In genomic region chr9:102371036-102371770, GRCm38 (mm10) we compare ENCODE assay signal across 26 mouse cellular contexts. TPM values are rescaled to one million over a fixed set of nuclear protein-coding genes. Genes with fewer than 3 reads are reported as not detected.
DNase-seq lines count a peak whose midpoint lies in the region; ATAC-seq and TF ChIP-seq lines count a peak whose summit lies in the region.
"Had no signal": no experiment of that assay in that cellular context is flagged by ENCODE, and none has a peak within 500 bp of the region (broad histone marks: within the 10 kb centered on the region; RNA-seq: fewer than 3 reads in every experiment).

No protein-coding gene starts in this region.

- H3K9ac ChIP-seq in embryonic facial prominence, embryonic 11.5 days (replicated peaks; ENCODE audit: low read length) = no peak overlapping the region
- no peak overlapping the region for H3K9ac ChIP-seq in hindbrain, postnatal 0 days (replicated peaks; ENCODE audit: low read length)
- H3K9ac ChIP-seq in hindbrain, embryonic 12.5 days = no peak overlapping the region
- no peak overlapping the region for H3K9ac ChIP-seq in embryonic facial prominence, embryonic 13.5 days
- no peak overlapping the region for H3K9ac ChIP-seq in intestine, embryonic 15.5 days
- H3K9ac ChIP-seq: forebrain, embryonic 12.5 days; hindbrain, embryonic 14.5 days; limb, embryonic 12.5 days; liver, embryonic 12.5 days had no signal

- DNase-seq in embryonic facial prominence, embryonic 11.5 days (ENCODE audit: low spot score) = peak; percentile 10
- DNase-seq in embryonic facial prominence, embryonic 10.5 days (ENCODE audit: low spot score) = no peak
- DNase-seq in hindbrain, postnatal 0 days (ENCODE audit: low spot score) = no peak
- peak; percentile 3 for DNase-seq in 416B (ENCODE audit: low read depth)
- DNase-seq in spleen, postnatal 14 days (ENCODE audit: low spot score in 2 of 2) = no peak
- DNase-seq: adrenal gland, postnatal 25 days; cerebellum, adult 9-11 months; gastrocnemius, postnatal 14 days; heart, adult 18-20 months; heart, postnatal 36 days; kidney, adult 9 months; kidney, postnatal 14 days; lung, adult 18-20 months had no signal

- no peaks in the 10 kb centered on the region for H3K27me3 ChIP-seq in embryonic facial prominence, embryonic 11.5 days (ENCODE audit: control insufficient read depth, insufficient read depth, low read length)
- H3K27me3 ChIP-seq in embryonic facial prominence, embryonic 10.5 days (replicated peaks; ENCODE audit: low read depth, poor library complexity, severe bottlenecking) = no peaks in the 10 kb centered on the region
- no peaks in the 10 kb centered on the region for H3K27me3 ChIP-seq in hindbrain, postnatal 0 days (ENCODE audit: insufficient read depth, low read length)
- H3K27me3 ChIP-seq in hindbrain, embryonic 12.5 days = no peaks in the 10 kb centered on the region
- no peaks in the 10 kb centered on the region for H3K27me3 ChIP-seq in embryonic facial prominence, embryonic 13.5 days
- H3K27me3 ChIP-seq in intestine, embryonic 15.5 days (replicated peaks) = no peaks in the 10 kb centered on the region
- H3K27me3 ChIP-seq: forebrain, embryonic 12.5 days; limb, embryonic 12.5 days; liver, embryonic 12.5 days; megakaryocyte, embryonic 14.5 days had no signal

- no peaks in the 10 kb centered on the region for H3K4me1 ChIP-seq in embryonic facial prominence, embryonic 11.5 days (ENCODE audit: control insufficient read depth, insufficient read depth, low read length)
- 0 out of 2 replicates have a peak, but pooled peaks cover 3% of the 10 kb centered on the region for H3K4me1 ChIP-seq in embryonic facial prominence, embryonic 10.5 days
- H3K4me1 ChIP-seq in hindbrain, postnatal 0 days (ENCODE audit: insufficient read depth, low read length) = no peaks in the 10 kb centered on the region
- H3K4me1 ChIP-seq in hindbrain, embryonic 12.5 days = peaks cover 3% of the 10 kb centered on the region; the same call in 1 of the 2 replicates
- H3K4me1 ChIP-seq in embryonic facial prominence, embryonic 13.5 days = peaks cover 15% of the 10 kb centered on the region
- H3K4me1 ChIP-seq in intestine, embryonic 15.5 days (replicated peaks) = no peaks in the 10 kb centered on the region
- H3K4me1 ChIP-seq: forebrain, embryonic 12.5 days; liver, embryonic 12.5 days; megakaryocyte, embryonic 14.5 days had no signal

- TF ChIP-seq CTCF in hindbrain, postnatal 0 days (IDR thresholded peaks at IDR 0.05; ENCODE audit: low read depth) = 0 out of 2 replicates have a peak, but pooled peaks have one; percentile 17

- no peak overlapping the region for H3K4me3 ChIP-seq in embryonic facial prominence, embryonic 11.5 days (ENCODE audit: low read depth, low read length)
- no peak overlapping the region for H3K4me3 ChIP-seq in embryonic facial prominence, embryonic 10.5 days
- H3K4me3 ChIP-seq in hindbrain, postnatal 0 days (ENCODE audit: low read length) = no peak overlapping the region
- no peak overlapping the region for H3K4me3 ChIP-seq in hindbrain, embryonic 12.5 days
- no peak overlapping the region for H3K4me3 ChIP-seq in embryonic facial prominence, embryonic 13.5 days
- no peak overlapping the region for H3K4me3 ChIP-seq in intestine, embryonic 15.5 days (replicated peaks)
- H3K4me3 ChIP-seq: forebrain, embryonic 12.5 days; limb, embryonic 12.5 days; liver, embryonic 12.5 days; megakaryocyte, embryonic 14.5 days had no signal

- no peaks in the 10 kb centered on the region for H3K36me3 ChIP-seq in embryonic facial prominence, embryonic 11.5 days (replicated peaks; ENCODE audit: control insufficient read depth, insufficient read depth, low read depth, low read length)
- no peaks in the 10 kb centered on the region for H3K36me3 ChIP-seq in embryonic facial prominence, embryonic 10.5 days (replicated peaks)
- no peaks in the 10 kb centered on the region for H3K36me3 ChIP-seq in hindbrain, postnatal 0 days (ENCODE audit: insufficient read depth, low read length)
- H3K36me3 ChIP-seq in hindbrain, embryonic 12.5 days = no peaks in the 10 kb centered on the region
- H3K36me3 ChIP-seq in embryonic facial prominence, embryonic 13.5 days = no peaks in the 10 kb centered on the region
- H3K36me3 ChIP-seq in intestine, embryonic 15.5 days = no peaks in the 10 kb centered on the region
- H3K36me3 ChIP-seq: forebrain, embryonic 12.5 days; limb, embryonic 12.5 days; liver, embryonic 12.5 days had no signal

- no peak overlapping the region for H3K27ac ChIP-seq in embryonic facial prominence, embryonic 11.5 days (replicated peaks; ENCODE audit: low read depth, low read length)
- H3K27ac ChIP-seq in embryonic facial prominence, embryonic 10.5 days (replicated peaks) = no peak overlapping the region
- no peak overlapping the region for H3K27ac ChIP-seq in hindbrain, postnatal 0 days
- no peak overlapping the region for H3K27ac ChIP-seq in hindbrain, embryonic 12.5 days
- peak overlapping the region; percentile 18 for H3K27ac ChIP-seq in embryonic facial prominence, embryonic 13.5 days
- H3K27ac ChIP-seq in intestine, embryonic 15.5 days = no peak overlapping the region
- H3K27ac ChIP-seq: forebrain, embryonic 12.5 days; hindbrain, embryonic 14.5 days; limb, embryonic 12.5 days; liver, embryonic 12.5 days; stomach, postnatal 0 days had no signal

- WGBS in embryonic facial prominence, embryonic 11.5 days = 54% methylated on average over 14 of the region's 14 CpGs
- 62% methylated on average over 14 of the region's 14 CpGs for WGBS in embryonic facial prominence, embryonic 10.5 days
- 55% methylated on average over 14 of the region's 14 CpGs for WGBS in hindbrain, postnatal 0 days
- 57% methylated on average over 14 of the region's 14 CpGs for WGBS in hindbrain, embryonic 12.5 days
- WGBS in embryonic facial prominence, embryonic 13.5 days = 49% methylated on average over 14 of the region's 14 CpGs
- WGBS in intestine, embryonic 15.5 days = 54% methylated on average over 14 of the region's 14 CpGs

- H3K4me2 ChIP-seq in embryonic facial prominence, embryonic 11.5 days (ENCODE audit: low read depth, low read length) = no peak overlapping the region
- H3K4me2 ChIP-seq in hindbrain, postnatal 0 days (ENCODE audit: low read depth, low read length) = no peak overlapping the region
- no peak overlapping the region for H3K4me2 ChIP-seq in hindbrain, embryonic 12.5 days (replicated peaks)
- peak overlapping the region; percentile 11 for H3K4me2 ChIP-seq in embryonic facial prominence, embryonic 13.5 days
- H3K4me2 ChIP-seq in intestine, embryonic 15.5 days (replicated peaks) = no peak overlapping the region
- H3K4me2 ChIP-seq: forebrain, embryonic 12.5 days; hindbrain, embryonic 14.5 days; limb, embryonic 12.5 days; liver, embryonic 12.5 days had no signal

- H3K9me3 ChIP-seq in embryonic facial prominence, embryonic 11.5 days (replicated peaks; ENCODE audit: control insufficient read depth, low read length) = no peaks in the 10 kb centered on the region
- no peaks in the 10 kb centered on the region for H3K9me3 ChIP-seq in embryonic facial prominence, embryonic 10.5 days
- no peaks in the 10 kb centered on the region for H3K9me3 ChIP-seq in hindbrain, postnatal 0 days (ENCODE audit: low read length)
- H3K9me3 ChIP-seq in hindbrain, embryonic 12.5 days (replicated peaks) = no peaks in the 10 kb centered on the region
- H3K9me3 ChIP-seq in embryonic facial prominence, embryonic 13.5 days = no peaks in the 10 kb centered on the region
- H3K9me3 ChIP-seq in intestine, embryonic 15.5 days = no peaks in the 10 kb centered on the region
- H3K9me3 ChIP-seq: forebrain, embryonic 12.5 days; liver, embryonic 12.5 days had no signal

- ATAC-seq in embryonic facial prominence, embryonic 11.5 days (replicated peaks; ENCODE audit: insufficient number of reproducible peaks, low FRiP score, low TSS enrichment, low read depth) = no peak
- no peak for ATAC-seq in hindbrain, postnatal 0 days
- ATAC-seq in hindbrain, embryonic 12.5 days (ENCODE audit: low FRiP score) = no peak
- ATAC-seq in embryonic facial prominence, embryonic 13.5 days (ENCODE audit: insufficient number of reproducible peaks, insufficient read depth, low FRiP score, low TSS enrichment, low read depth) = no peak
- ATAC-seq in intestine, embryonic 15.5 days = no peak
- ATAC-seq: CD4-positive, CD25-positive, alpha-beta regulatory T cell, adult 4 months; intestine, embryonic 16.5 days; liver, embryonic 12.5 days; midbrain, embryonic 16.5 days had no signal

RNA-seq across cellular contexts. Expression of gene Ephb1, which starts 16.7 kb away (rescaled TPM):
- 6.6 and 6.7 TPM in 2 replicates for polyA plus RNA-seq in embryonic facial prominence, embryonic 11.5 days (2014; fragmentation: Nextera tagmentation; extraction: Ambion mirVana)
- 4.7 and 6.1 TPM in 2 replicates for polyA plus RNA-seq in embryonic facial prominence, embryonic 10.5 days (2016; fragmentation: Nextera tagmentation; extraction: Ambion mirVana)
- total RNA-seq in hindbrain, postnatal 0 days (2014; rRNA removed) = 50.3 and 60.1 TPM in 2 replicates
- 34.7 and 39.6 TPM in 2 replicates for polyA plus RNA-seq in hindbrain, postnatal 0 days (2015; fragmentation: Nextera tagmentation; extraction: Ambion mirVana)
- polyA plus RNA-seq in hindbrain, embryonic 12.5 days (2016; fragmentation: Nextera tagmentation; extraction: Ambion mirVana) = 28.1 and 30.2 TPM in 2 replicates
- 5.2 and 7.0 TPM in 2 replicates for polyA plus RNA-seq in embryonic facial prominence, embryonic 13.5 days (2015; fragmentation: Nextera tagmentation; extraction: Ambion mirVana)
- polyA plus RNA-seq in intestine, embryonic 15.5 days (2015; fragmentation: Nextera tagmentation; extraction: Ambion mirVana) = 6.6 and 7.4 TPM in 2 replicates
- total RNA-seq: common myeloid progenitor, adult 5-6 weeks had no signal
- polyA plus RNA-seq: CD4-positive, CD25-positive, alpha-beta regulatory T cell, adult 4 months had no signal

Comparison
In these comparisons a context has a peak if more than half of its experiments do, and no peak if none do; other contexts are left out.
1. DNase-seq: peak in embryonic facial prominence, embryonic 11.5 days (single experiment) and 416B (single experiment); none in embryonic facial prominence, embryonic 10.5 days (single experiment), hindbrain, postnatal 0 days (single experiment) and spleen, postnatal 14 days (0 of 2).